8 mouse cellular contexts compared by ENCODE assay signal in genomic region chr12:54202765-54203655, GRCm38 (mm10). TPM values are rescaled to one million over a fixed set of nuclear protein-coding genes. Genes with fewer than 3 reads are reported as not detected.
DNase-seq lines count a peak whose midpoint lies in the region; ATAC-seq and TF ChIP-seq lines count a peak whose summit lies in the region.

No protein-coding gene starts in this region.

- no peaks in the 10 kb centered on the region for H3K4me1 ChIP-seq in cerebellum, adult 2 months (ENCODE audit: control insufficient read depth, insufficient read depth, low read length)
- H3K4me1 ChIP-seq in heart, embryonic 16.5 days (ENCODE audit: control insufficient read depth, insufficient read depth, low read length) = peaks cover 22% of the 10 kb centered on the region

- H3K4me3 ChIP-seq in cerebellum, adult 2 months (replicated peaks; ENCODE audit: insufficient read depth, low read depth, low read length) = peak overlapping the region; percentile 39
- H3K4me3 ChIP-seq in heart, embryonic 16.5 days (ENCODE audit: low read length) = peak overlapping the region; percentile 74

- peak; percentile 65 for ATAC-seq in heart, embryonic 16.5 days (replicated peaks; ENCODE audit: extremely low read depth, insufficient read depth, low FRiP score)
- peak; percentile 30 for ATAC-seq in megakaryocyte progenitor cell, adult 5-6 weeks (replicated peaks; ENCODE audit: poor library complexity)

- H3K9me3 ChIP-seq in heart, embryonic 16.5 days (replicated peaks; ENCODE audit: control insufficient read depth, low read length) = 0 out of 2 replicates have a peak, but pooled peaks cover 3% of the 10 kb centered on the region

- 7% methylated on average over 55 of the region's 55 CpGs for WGBS in cerebellum, adult 2 months
- 2% methylated on average over 55 of the region's 55 CpGs for WGBS in heart, embryonic 16.5 days

- TF ChIP-seq POLR2A in cerebellum, adult 2 months (IDR thresholded peaks at IDR 0.05; ENCODE audit: borderline replicate concordance, insufficient read depth, low read length) = no peak

- peak overlapping the region; percentile 90 for H3K9ac ChIP-seq in heart, embryonic 16.5 days (ENCODE audit: low read length)

- TF ChIP-seq CTCF in cerebellum, adult 2 months (IDR thresholded peaks at IDR 0.05; ENCODE audit: borderline replicate concordance, insufficient read depth, low read depth, low read length) = no peak

- H3K4me2 ChIP-seq in heart, embryonic 16.5 days (ENCODE audit: low read depth, low read length) = peak overlapping the region; percentile 81

- no peak overlapping the region for H3K27ac ChIP-seq in cerebellum, adult 2 months (ENCODE audit: insufficient read depth, low read length)
- H3K27ac ChIP-seq in heart, embryonic 16.5 days (ENCODE audit: low read length) = peak overlapping the region; percentile 87

- H3K36me3 ChIP-seq in heart, embryonic 16.5 days (ENCODE audit: control insufficient read depth, insufficient read depth) = no peaks in the 10 kb centered on the region

- peaks cover 1% of the 10 kb centered on the region; the same call in 1 of the 2 replicates for H3K27me3 ChIP-seq in cerebellum, adult 2 months (ENCODE audit: control insufficient read depth, insufficient read depth, low read length)
- no peaks in the 10 kb centered on the region for H3K27me3 ChIP-seq in heart, embryonic 16.5 days (ENCODE audit: control insufficient read depth, insufficient read depth, low read length)

- DNase-seq in cerebellum, adult 2 months = peak; percentile 17 to 22
- no peak for DNase-seq in cerebellum, adult 11-12 months
- peak; percentile 29 to 42 for DNase-seq in B cell, adult 2 months
- peak; percentile 10 to 13 for DNase-seq in cerebellum, postnatal 36 days
- DNase-seq in kidney, postnatal 25 days = peak; percentile 32 to 65
- DNase-seq in spleen, postnatal 10 days (ENCODE audit: low spot score in 2 of 2) = peak; percentile 14 to 46

RNA-seq across cellular contexts. Expression of gene Egln3, which starts 0.7 kb away (rescaled TPM):
- 5.5 and 6.5 TPM in 2 replicates for polyA plus RNA-seq in cerebellum, adult 2 months (2012; rRNA removed)
- polyA plus RNA-seq in heart, embryonic 16.5 days (2015; fragmentation: Nextera tagmentation; extraction: Ambion mirVana) = 30.5 and 31.4 TPM in 2 replicates
- total RNA-seq in megakaryocyte progenitor cell, adult 5-6 weeks (2015) = 48.4 and 55.3 TPM in 2 replicates
- total RNA-seq in megakaryocyte progenitor cell, adult 5-6 weeks (2017) = 21.5 and 23.6 TPM in 2 replicates
